Mouse (Mus musculus): ENCODE results near the gene Cenpx. TPM values are rescaled to one million over a fixed set of nuclear protein-coding genes. Genes with fewer than 3 reads are reported as not detected.

The Cenpx gene
- polyA plus RNA-seq, 1 experiment from 2014 or later: 154 TPM

GRCm38 (mm10) chr11:120709551-120709950 is 4.0 kb downstream of the Cenpx start:
- no peak for ATAC-seq (ENCODE audit: insufficient number of reproducible peaks, insufficient read depth, low FRiP score, low TSS enrichment, low read depth)
- WGBS: 60% methylated on average over 2 of the region's 2 CpGs
- Histone ChIP-seq H3K4me2 (no peak overlapping the region), H3K27ac (no peak overlapping the region; the same call in 1 of the 2 replicates), H3K9ac (no peak overlapping the region), H3K4me3 (no peak overlapping the region), H3K27me3 (no peaks in the 10 kb centered on the region), H3K9me3 (no peaks in the 10 kb centered on the region), H3K36me3 (peaks cover 25% of the 10 kb centered on the region), H3K4me1 (peaks cover 62% of the 10 kb centered on the region)

GRCm38 (mm10) chr11:120707969-120708368 is 5.6 kb downstream of the Cenpx start:
- Histone ChIP-seq H3K4me2 (no peak overlapping the region), H3K9me3 (no peaks in the 10 kb centered on the region), H3K4me3 (no peak overlapping the region), H3K27me3 (no peaks in the 10 kb centered on the region), H3K9ac (no peak overlapping the region), H3K27ac (peak overlapping the region; percentile 86), H3K36me3 (peaks cover 35% of the 10 kb centered on the region), H3K4me1 (peaks cover 71% of the 10 kb centered on the region)
- 26% methylated on average over 5 of the region's 5 CpGs for WGBS
- no peak for ATAC-seq (ENCODE audit: insufficient number of reproducible peaks, insufficient read depth, low FRiP score, low TSS enrichment, low read depth)

GRCm38 (mm10) chr11:120707225-120707624 is 6.3 kb downstream of the Cenpx start:
- no peaks in the 10 kb centered on the region for H3K27me3 ChIP-seq
- H3K36me3 ChIP-seq: peaks cover 39% of the 10 kb centered on the region
- no peak overlapping the region for H3K4me3 ChIP-seq
- H3K4me1 ChIP-seq: peaks cover 64% of the 10 kb centered on the region
- H3K9me3 ChIP-seq: no peaks in the 10 kb centered on the region
- peak overlapping the region; percentile 86 for H3K27ac ChIP-seq
- WGBS: 9% methylated on average over 12 of the region's 12 CpGs
- H3K4me2 ChIP-seq: no peak overlapping the region; the same call in 1 of the 2 replicates
- H3K9ac ChIP-seq: no peak overlapping the region
- no peak for ATAC-seq (ENCODE audit: insufficient number of reproducible peaks, insufficient read depth, low FRiP score, low TSS enrichment, low read depth)

GRCm38 (mm10) chr11:120706120-120706519 is 7.4 kb downstream of the Cenpx start:
- peaks cover 59% of the 10 kb centered on the region for H3K4me1 ChIP-seq

GRCm38 (mm10) chr11:120704486-120705325 is 8.8 kb downstream of the Cenpx start:
- peak overlapping the region; percentile 64 for H3K9ac ChIP-seq
- H3K4me1 ChIP-seq: peaks cover 62% of the 10 kb centered on the region
- peak overlapping the region; percentile 20; the same call in 1 of the 2 replicates for H3K4me2 ChIP-seq

More at GRCm38 (mm10) chr11:120706120-120706519, 7.4 kb downstream of the Cenpx start:
- 0 out of 2 replicates have a peak overlapping the region, but pooled peaks have one; percentile 40 for H3K9ac ChIP-seq
- no peak overlapping the region for H3K4me2 ChIP-seq
- 67% methylated on average over 5 of the region's 5 CpGs for WGBS
- H3K4me3 ChIP-seq: no peak overlapping the region
- ATAC-seq (ENCODE audit: insufficient number of reproducible peaks, insufficient read depth, low FRiP score, low TSS enrichment, low read depth): no peak
- H3K9me3 ChIP-seq: no peaks in the 10 kb centered on the region
- H3K27me3 ChIP-seq: no peaks in the 10 kb centered on the region
- peaks cover 44% of the 10 kb centered on the region for H3K36me3 ChIP-seq
- peak overlapping the region; percentile 86 for H3K27ac ChIP-seq

GRCm38 (mm10) chr11:120703696-120704454 is 9.7 kb downstream of the Cenpx start:
- 30% methylated on average over 15 of the region's 15 CpGs for WGBS
- Histone ChIP-seq H3K4me2 (no peak overlapping the region), H3K27ac (peak overlapping the region; percentile 86), H3K9me3 (no peaks in the 10 kb centered on the region), H3K4me3 (no peak overlapping the region), H3K27me3 (no peaks in the 10 kb centered on the region), H3K36me3 (peaks cover 43% of the 10 kb centered on the region), H3K4me1 (peaks cover 59% of the 10 kb centered on the region), H3K9ac (peak overlapping the region; percentile 64)
- no peak for ATAC-seq (ENCODE audit: insufficient number of reproducible peaks, insufficient read depth, low FRiP score, low TSS enrichment, low read depth)

More at GRCm38 (mm10) chr11:120704486-120705325, 8.8 kb downstream of the Cenpx start:
- H3K36me3 ChIP-seq: peaks cover 43% of the 10 kb centered on the region
- no peaks in the 10 kb centered on the region for H3K27me3 ChIP-seq
- H3K4me3 ChIP-seq: no peak overlapping the region
- ATAC-seq (ENCODE audit: insufficient number of reproducible peaks, insufficient read depth, low FRiP score, low TSS enrichment, low read depth): no peak
- H3K27ac ChIP-seq: peak overlapping the region; percentile 86
- H3K9me3 ChIP-seq: no peaks in the 10 kb centered on the region
- 16% methylated on average over 8 of the region's 8 CpGs for WGBS

GRCm38 (mm10) chr11:120697741-120698140 is 15.8 kb downstream of the Cenpx start:
- Histone ChIP-seq H3K36me3 (peaks cover 73% of the 10 kb centered on the region), H3K4me3 (no peak overlapping the region), H3K4me2 (no peak overlapping the region), H3K9ac (no peak overlapping the region), H3K4me1 (peaks cover 24% of the 10 kb centered on the region), H3K27ac (no peak overlapping the region), H3K27me3 (no peaks in the 10 kb centered on the region), H3K9me3 (no peaks in the 10 kb centered on the region)
- WGBS: 54% methylated on average over 10 of the region's 10 CpGs
- no peak for ATAC-seq (ENCODE audit: insufficient number of reproducible peaks, insufficient read depth, low FRiP score, low TSS enrichment, low read depth)

GRCm38 (mm10) chr11:120696568-120696967 is 17.0 kb downstream of the Cenpx start:
- H3K27me3 ChIP-seq: no peaks in the 10 kb centered on the region
- ATAC-seq (ENCODE audit: insufficient number of reproducible peaks, insufficient read depth, low FRiP score, low TSS enrichment, low read depth): no peak
- H3K4me2 ChIP-seq: no peak overlapping the region
- 90% methylated on average over 6 of the region's 6 CpGs for WGBS
- H3K4me1 ChIP-seq: peaks cover 24% of the 10 kb centered on the region
- peaks cover 76% of the 10 kb centered on the region for H3K36me3 ChIP-seq
- H3K27ac ChIP-seq: no peak overlapping the region
- H3K9ac ChIP-seq: no peak overlapping the region
- H3K4me3 ChIP-seq: no peak overlapping the region
- no peaks in the 10 kb centered on the region for H3K9me3 ChIP-seq

- H3K4me3 ChIP-seq: no peak overlapping the region
- no peaks in the 10 kb centered on the region for H3K27me3 ChIP-seq
- H3K9me3 ChIP-seq: no peaks in the 10 kb centered on the region
- 0 out of 2 replicates have a peak overlapping the region, but pooled peaks have one; percentile 16 for H3K4me2 ChIP-seq
- H3K4me1 ChIP-seq: peaks cover 24% of the 10 kb centered on the region
- WGBS: 33% methylated on average over 12 of the region's 12 CpGs
- peak overlapping the region; percentile 41; the same call in 1 of the 2 replicates for H3K9ac ChIP-seq
- ATAC-seq (ENCODE audit: insufficient number of reproducible peaks, insufficient read depth, low FRiP score, low TSS enrichment, low read depth): no peak
- H3K36me3 ChIP-seq: peaks cover 73% of the 10 kb centered on the region
- peak overlapping the region; percentile 70 for H3K27ac ChIP-seq
Measured at GRCm38 (mm10) chr11:120695641-120696040, 17.9 kb downstream of the Cenpx start.

GRCm38 (mm10) chr11:120695184-120695583 is 18.4 kb downstream of the Cenpx start:
- no peak overlapping the region for H3K4me2 ChIP-seq
- H3K27me3 ChIP-seq: no peaks in the 10 kb centered on the region
- peak overlapping the region; percentile 64; the same call in 1 of the 2 replicates for H3K27ac ChIP-seq
- no peaks in the 10 kb centered on the region for H3K9me3 ChIP-seq
- H3K9ac ChIP-seq: peak overlapping the region; percentile 41
- WGBS: 15% methylated on average over 4 of the region's 4 CpGs
- H3K36me3 ChIP-seq: peaks cover 73% of the 10 kb centered on the region
- H3K4me1 ChIP-seq: peaks cover 21% of the 10 kb centered on the region
- no peak overlapping the region for H3K4me3 ChIP-seq
- ATAC-seq (ENCODE audit: insufficient number of reproducible peaks, insufficient read depth, low FRiP score, low TSS enrichment, low read depth): no peak

- ATAC-seq (ENCODE audit: insufficient number of reproducible peaks, insufficient read depth, low FRiP score, low TSS enrichment, low read depth): no peak
- Histone ChIP-seq H3K27me3 (no peaks in the 10 kb centered on the region), H3K4me1 (peaks cover 21% of the 10 kb centered on the region), H3K36me3 (peaks cover 73% of the 10 kb centered on the region), H3K27ac (no peak overlapping the region), H3K4me3 (no peak overlapping the region), H3K4me2 (no peak overlapping the region), H3K9ac (no peak overlapping the region), H3K9me3 (no peaks in the 10 kb centered on the region)
- WGBS: 80% methylated on average over 3 of the region's 3 CpGs
Measured at GRCm38 (mm10) chr11:120693461-120693860, 20.1 kb downstream of the Cenpx start.
